Mouse (Mus musculus): ENCODE results near the gene Herpud1. TPM values are rescaled to one million over a fixed set of nuclear protein-coding genes. Genes with fewer than 3 reads are reported as not detected.

Herpud1 gene
- polyA plus RNA-seq, 1 experiment from 2014 or later, result 52.0 TPM

DNA sequence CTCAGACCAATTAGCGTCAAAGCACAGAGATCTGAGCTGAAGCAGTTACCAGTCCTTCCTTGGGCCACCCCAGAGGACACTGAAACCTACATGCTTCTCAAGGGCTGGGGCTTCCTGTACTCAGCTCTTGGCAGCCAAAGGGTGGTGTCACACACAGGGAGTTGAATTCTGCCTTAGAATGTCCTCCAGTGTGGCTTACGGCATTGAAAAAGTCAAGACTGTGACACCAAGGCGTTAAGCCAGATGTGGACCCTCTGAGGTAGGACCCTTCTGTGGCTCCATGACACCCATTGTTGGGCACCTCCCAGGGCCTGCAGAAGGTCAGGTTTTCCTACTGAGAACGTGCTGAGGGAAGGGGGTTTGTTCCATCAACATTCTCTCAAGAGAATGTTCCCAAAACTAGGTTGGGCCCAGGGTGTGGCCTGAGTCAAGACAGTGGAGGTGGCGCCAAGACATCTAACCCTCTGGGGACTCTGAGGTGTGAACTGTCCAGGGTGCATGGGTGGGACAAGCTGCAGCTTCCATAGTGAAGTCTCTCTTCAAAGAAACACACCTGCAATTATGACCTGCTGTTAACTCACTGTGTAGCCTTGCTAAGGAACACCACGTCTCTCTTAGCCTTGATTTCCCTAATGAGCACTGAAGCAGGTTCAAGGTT, 24.3 kb upstream of the Herpud1 start:
- no peak overlapping the region for H3K27ac ChIP-seq
- H3K36me3 ChIP-seq (replicated peaks), result no peaks in the 10 kb centered on the region
- H3K9me3 ChIP-seq, result no peaks in the 10 kb centered on the region
- WGBS, result 87% methylated on average over 6 of the region's 6 CpGs
- no peak for ATAC-seq (ENCODE audit: low FRiP score)
- no peak overlapping the region for H3K4me2 ChIP-seq
- no peak overlapping the region for H3K4me3 ChIP-seq (replicated peaks)
- no peaks in the 10 kb centered on the region for H3K4me1 ChIP-seq
- no peaks in the 10 kb centered on the region for H3K27me3 ChIP-seq
- H3K9ac ChIP-seq, result no peak overlapping the region

DNA sequence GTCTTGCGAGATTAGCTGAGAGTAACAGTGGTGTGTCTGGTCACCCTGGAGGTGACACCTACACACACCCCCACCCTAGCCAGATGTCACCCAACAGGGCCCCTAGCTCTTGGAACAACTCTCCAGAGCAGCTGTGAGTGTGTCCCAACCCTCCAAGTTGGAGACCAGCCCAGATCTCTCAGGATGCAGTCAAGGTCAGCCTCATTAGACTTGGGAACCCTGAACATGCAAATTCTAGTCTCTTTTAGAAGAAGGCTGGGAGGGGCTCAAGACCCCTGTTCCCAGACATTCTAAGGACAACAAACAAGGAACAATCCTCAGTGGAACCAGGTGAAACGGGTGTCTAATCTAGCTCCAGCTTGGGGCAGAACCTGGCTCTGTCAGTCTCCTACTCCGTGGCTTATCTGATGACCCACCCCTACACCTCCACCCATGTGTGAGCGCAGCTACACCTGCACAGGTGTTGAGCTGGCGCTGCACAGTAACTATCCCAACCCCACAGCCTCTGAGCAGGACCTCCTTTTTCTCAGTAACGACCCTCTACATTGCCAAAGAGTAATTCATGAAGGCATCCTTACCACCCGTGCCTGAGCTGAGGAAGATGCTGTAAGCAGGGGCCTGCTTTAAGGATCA, 23.5 kb upstream of the Herpud1 start:
- 80% methylated on average over 7 of the region's 7 CpGs for WGBS
- Histone ChIP-seq H3K9me3 (no peaks in the 10 kb centered on the region), H3K9ac (no peak overlapping the region), H3K4me3 (replicated peaks) (no peak overlapping the region), H3K4me1 (no peaks in the 10 kb centered on the region), H3K4me2 (no peak overlapping the region), H3K36me3 (replicated peaks) (no peaks in the 10 kb centered on the region), H3K27me3 (no peaks in the 10 kb centered on the region), H3K27ac (no peak overlapping the region)
- ATAC-seq (ENCODE audit: low FRiP score), result no peak

DNA sequence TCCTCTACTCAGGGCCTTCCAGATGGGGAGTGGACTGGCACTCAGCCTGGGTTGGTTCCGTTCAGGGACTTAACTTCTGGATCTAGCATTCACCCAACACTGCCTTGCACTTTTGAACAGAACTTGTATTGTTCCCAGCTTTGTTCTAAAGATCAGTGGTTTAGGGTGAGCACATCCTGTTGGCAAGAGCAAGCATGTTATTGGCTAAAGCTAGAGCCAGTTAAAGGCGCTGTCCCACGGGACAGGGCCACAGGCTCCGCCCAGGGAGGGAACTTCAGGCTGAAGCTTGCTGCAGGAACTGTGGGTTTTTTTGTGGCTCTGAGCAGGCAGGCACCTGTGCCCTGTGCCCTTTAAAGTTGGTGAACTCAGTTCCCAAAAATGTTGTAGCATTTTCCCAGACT, 22.9 kb upstream of the Herpud1 start:
- no peak for ATAC-seq (ENCODE audit: low FRiP score)
- H3K9ac ChIP-seq, result no peak overlapping the region
- no peaks in the 10 kb centered on the region for H3K27me3 ChIP-seq
- H3K36me3 ChIP-seq (replicated peaks), result no peaks in the 10 kb centered on the region
- no peak overlapping the region for H3K4me2 ChIP-seq
- no peaks in the 10 kb centered on the region for H3K4me1 ChIP-seq
- no peak overlapping the region for H3K4me3 ChIP-seq (replicated peaks)
- no peaks in the 10 kb centered on the region for H3K9me3 ChIP-seq
- no peak overlapping the region for H3K27ac ChIP-seq
- WGBS, result 43% methylated on average over 4 of the region's 4 CpGs

DNA sequence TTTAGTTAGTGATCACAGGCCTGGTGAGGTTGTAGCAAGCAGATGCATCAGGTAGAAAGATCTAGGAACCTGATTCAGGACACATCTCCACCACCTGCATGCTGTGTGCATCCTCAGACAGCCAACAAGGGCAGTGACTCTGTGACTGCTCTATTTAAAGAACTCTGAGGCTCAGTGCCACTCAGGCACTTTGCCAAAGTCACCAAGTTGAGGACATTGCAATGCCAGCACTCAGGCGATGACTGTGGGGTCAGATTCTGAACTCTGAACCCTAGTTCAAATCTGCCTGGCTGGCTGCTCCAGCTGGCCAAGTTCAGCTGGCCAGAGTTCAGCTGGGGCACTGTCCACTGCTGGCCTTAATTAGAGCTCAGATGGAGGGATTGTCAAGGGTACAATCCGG, 22.3 kb upstream of the Herpud1 start:
- Histone ChIP-seq H3K27ac (no peak overlapping the region), H3K9ac (no peak overlapping the region), H3K36me3 (replicated peaks) (no peaks in the 10 kb centered on the region), H3K4me1 (no peaks in the 10 kb centered on the region), H3K9me3 (no peaks in the 10 kb centered on the region), H3K4me3 (replicated peaks) (no peak overlapping the region), H3K27me3 (no peaks in the 10 kb centered on the region), H3K4me2 (no peak overlapping the region)
- WGBS, result 78% methylated on average over 2 of the region's 2 CpGs
- no peak for ATAC-seq (ENCODE audit: low FRiP score)

DNA sequence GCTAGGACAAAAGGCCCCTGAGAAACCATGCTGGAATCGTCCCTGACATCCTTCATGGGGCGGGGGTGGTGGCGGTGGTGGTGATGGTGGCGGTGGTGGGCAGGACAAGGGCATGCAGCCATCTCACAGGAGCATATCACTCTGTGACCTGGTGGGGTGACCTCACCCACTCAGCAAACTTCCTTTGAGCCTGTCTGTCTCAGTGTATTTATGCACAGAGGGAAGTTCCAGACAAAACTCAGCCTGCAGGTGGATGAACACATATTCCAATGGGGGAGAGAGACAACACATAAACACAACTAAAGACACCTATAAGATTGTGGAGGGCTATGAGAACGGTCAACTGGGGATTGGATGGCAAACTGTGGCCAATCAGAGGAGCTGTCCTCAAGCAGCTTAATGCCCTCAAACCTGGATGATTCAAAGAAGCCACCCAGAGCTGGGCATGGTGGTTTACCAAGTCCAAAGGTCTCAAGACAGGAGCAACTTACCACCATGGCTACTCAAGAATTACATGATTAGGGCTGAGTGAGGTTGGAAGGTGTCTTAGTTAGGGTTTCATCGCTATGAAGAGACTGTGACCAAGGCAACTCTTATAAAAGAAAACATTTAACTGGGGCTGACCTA, 21.4 kb upstream of the Herpud1 start:
- 87% methylated on average over 6 of the region's 6 CpGs for WGBS
- H3K4me2 ChIP-seq, result no peak overlapping the region
- H3K27ac ChIP-seq, result no peak overlapping the region
- H3K9ac ChIP-seq, result no peak overlapping the region
- no peaks in the 10 kb centered on the region for H3K4me1 ChIP-seq
- no peak overlapping the region for H3K4me3 ChIP-seq (replicated peaks)
- H3K36me3 ChIP-seq (replicated peaks), result no peaks in the 10 kb centered on the region
- ATAC-seq (ENCODE audit: low FRiP score), result no peak
- no peaks in the 10 kb centered on the region for H3K9me3 ChIP-seq
- H3K27me3 ChIP-seq, result no peaks in the 10 kb centered on the region

DNA sequence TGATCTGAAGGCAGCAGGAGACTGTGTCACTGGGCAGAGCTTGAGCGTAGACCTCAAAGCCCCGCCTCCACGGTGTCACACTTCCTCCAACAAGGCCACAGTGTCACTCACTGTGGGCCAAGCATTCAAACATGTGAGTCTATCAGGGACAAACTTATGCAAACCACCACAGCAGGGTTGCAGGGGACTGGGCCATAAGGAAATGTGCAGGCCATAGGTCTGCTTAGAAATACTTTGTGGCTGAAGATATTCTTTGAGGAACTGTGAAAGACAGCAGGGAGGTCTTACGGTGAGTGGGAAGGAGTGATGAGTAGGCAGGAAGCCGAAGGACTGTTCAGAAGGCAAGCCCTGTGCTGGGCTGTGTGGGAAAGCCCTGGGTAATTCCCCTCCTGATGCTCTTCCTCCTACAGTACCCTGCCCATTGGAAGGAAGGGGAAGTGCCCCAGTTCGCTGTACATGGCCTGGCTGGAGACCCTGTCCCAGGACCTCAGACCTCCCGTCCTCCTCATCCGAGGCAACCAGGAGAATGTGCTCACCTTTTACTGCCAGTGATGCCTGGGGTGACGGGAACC, 20.7 kb upstream of the Herpud1 start:
- no peaks in the 10 kb centered on the region for H3K4me1 ChIP-seq
- no peak overlapping the region for H3K4me2 ChIP-seq
- H3K9ac ChIP-seq, result no peak overlapping the region
- 90% methylated on average over 9 of the region's 9 CpGs for WGBS
- H3K27me3 ChIP-seq, result no peaks in the 10 kb centered on the region
- H3K4me3 ChIP-seq (replicated peaks), result no peak overlapping the region
- H3K36me3 ChIP-seq (replicated peaks), result no peaks in the 10 kb centered on the region
- no peak overlapping the region for H3K27ac ChIP-seq
- H3K9me3 ChIP-seq, result no peaks in the 10 kb centered on the region
- ATAC-seq (ENCODE audit: low FRiP score), result no peak

DNA sequence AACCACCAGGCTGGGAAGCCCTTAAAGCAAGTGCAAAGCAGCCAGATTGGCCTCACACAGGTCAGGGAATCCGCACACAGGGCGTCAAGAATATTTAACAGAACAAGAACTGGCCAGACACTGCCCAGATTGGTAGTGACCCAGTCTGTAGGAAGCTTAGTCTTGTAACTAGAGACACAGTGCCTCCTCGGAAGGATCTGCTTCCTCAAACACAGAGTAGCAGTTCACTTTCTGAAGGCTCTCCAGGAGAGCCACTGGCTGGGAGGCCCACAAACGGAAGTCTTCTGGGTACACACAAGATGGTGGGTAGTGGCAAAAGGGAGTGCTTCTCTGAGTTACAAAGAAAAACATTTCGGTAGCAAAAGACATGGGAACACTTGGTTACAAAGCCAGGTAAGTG, 15.4 kb upstream of the Herpud1 start:
- Histone ChIP-seq H3K27ac (no peak overlapping the region), H3K27me3 (no peaks in the 10 kb centered on the region), H3K36me3 (replicated peaks) (no peaks in the 10 kb centered on the region), H3K4me1 (no peaks in the 10 kb centered on the region), H3K9me3 (no peaks in the 10 kb centered on the region), H3K4me3 (replicated peaks) (no peak overlapping the region), H3K9ac (no peak overlapping the region), H3K4me2 (no peak overlapping the region)
- 84% methylated on average over 5 of the region's 5 CpGs for WGBS
- ATAC-seq (ENCODE audit: low FRiP score), result no peak

DNA sequence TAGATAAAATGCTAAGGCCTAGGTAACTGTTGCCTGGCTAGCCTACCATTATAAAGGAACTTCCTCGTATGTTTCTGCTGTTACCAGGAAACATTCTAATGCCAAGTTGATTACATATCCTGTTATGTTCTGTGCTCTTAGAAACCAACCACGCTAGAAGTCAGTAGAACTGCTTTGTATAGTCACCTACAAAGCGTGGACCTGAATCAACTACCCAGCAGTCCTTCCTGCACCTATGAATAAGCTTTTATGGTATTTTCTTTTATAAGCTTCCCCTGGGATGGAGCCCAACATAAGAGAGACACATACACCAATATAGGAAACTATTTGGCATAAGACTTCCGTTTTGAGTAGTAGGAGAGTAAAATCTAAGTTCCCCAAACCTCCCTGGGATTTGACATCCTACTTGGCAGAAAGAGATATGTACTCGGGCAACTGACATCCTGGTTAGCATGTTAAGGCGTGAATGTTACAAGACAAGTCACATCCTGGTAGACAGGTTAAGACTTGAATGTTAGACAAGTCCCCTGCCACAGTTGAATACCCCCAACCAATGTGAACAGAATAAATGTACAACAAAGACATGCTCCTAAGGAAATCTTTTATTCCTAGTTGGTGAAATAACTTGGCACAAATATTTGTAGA, 13.2 kb upstream of the Herpud1 start:
- no peaks in the 10 kb centered on the region for H3K36me3 ChIP-seq (replicated peaks)
- WGBS, result 87% methylated on average over 6 of the region's 6 CpGs
- H3K27ac ChIP-seq, result no peak overlapping the region
- H3K4me1 ChIP-seq, result no peaks in the 10 kb centered on the region
- H3K9ac ChIP-seq, result no peak overlapping the region
- H3K4me2 ChIP-seq, result no peak overlapping the region
- no peaks in the 10 kb centered on the region for H3K27me3 ChIP-seq
- H3K9me3 ChIP-seq, result no peaks in the 10 kb centered on the region
- no peak overlapping the region for H3K4me3 ChIP-seq (replicated peaks)
- ATAC-seq (ENCODE audit: low FRiP score), result no peak

DNA sequence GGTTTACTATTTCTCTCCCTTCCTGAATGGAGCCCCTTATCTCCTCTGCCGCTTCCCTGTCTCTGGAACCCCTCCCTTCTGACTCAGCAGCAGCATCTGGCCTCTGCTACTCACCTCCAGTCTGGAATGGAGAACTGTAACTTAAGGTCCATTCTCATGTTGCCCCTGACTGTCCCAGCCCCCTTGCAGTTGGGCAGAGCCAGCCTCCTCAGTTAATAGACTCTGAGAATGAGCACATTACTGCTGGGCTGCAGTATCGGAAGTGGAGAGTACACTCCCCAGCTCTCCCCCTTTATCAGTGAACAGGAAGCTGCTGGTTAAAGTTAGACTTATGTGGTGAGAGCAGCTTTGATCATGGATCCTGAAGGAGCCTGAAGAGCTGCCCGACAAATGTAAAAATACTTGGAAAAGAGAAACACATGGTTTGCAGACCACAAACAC, 10.7 kb upstream of the Herpud1 start:
- Histone ChIP-seq H3K9me3 (no peaks in the 10 kb centered on the region), H3K36me3 (replicated peaks) (no peaks in the 10 kb centered on the region), H3K4me1 (no peaks in the 10 kb centered on the region), H3K4me2 (no peak overlapping the region), H3K4me3 (replicated peaks) (no peak overlapping the region), H3K27ac (no peak overlapping the region), H3K9ac (no peak overlapping the region), H3K27me3 (no peaks in the 10 kb centered on the region)
- 77% methylated on average over 3 of the region's 3 CpGs for WGBS
- ATAC-seq (ENCODE audit: low FRiP score), result no peak

DNA sequence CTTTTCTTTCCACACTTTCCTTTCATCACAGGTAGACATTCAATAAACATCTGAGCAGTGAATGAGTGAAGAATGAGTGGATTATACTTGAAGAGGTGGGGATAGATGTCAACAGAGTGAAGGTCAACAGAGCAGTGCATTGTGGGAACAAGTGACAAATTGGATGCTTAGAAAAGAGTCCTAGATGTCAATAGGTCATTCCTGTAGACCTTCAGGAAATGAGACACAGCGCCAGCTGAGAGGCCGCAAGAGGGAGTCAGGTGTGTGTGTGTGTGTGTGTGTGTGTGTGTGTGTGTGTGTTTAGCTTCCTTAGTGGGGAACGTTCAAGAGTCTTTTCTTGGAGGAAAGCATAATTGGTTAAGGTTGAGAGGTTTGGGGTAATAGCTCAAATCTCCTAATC, 10.1 kb upstream of the Herpud1 start:
- 86% methylated on average over 3 of the region's 3 CpGs for WGBS
- no peak for ATAC-seq (ENCODE audit: low FRiP score)
- Histone ChIP-seq H3K4me1 (no peaks in the 10 kb centered on the region), H3K4me2 (no peak overlapping the region), H3K9ac (no peak overlapping the region), H3K9me3 (no peaks in the 10 kb centered on the region), H3K4me3 (replicated peaks) (no peak overlapping the region), H3K27ac (no peak overlapping the region), H3K27me3 (no peaks in the 10 kb centered on the region), H3K36me3 (replicated peaks) (no peaks in the 10 kb centered on the region)

DNA sequence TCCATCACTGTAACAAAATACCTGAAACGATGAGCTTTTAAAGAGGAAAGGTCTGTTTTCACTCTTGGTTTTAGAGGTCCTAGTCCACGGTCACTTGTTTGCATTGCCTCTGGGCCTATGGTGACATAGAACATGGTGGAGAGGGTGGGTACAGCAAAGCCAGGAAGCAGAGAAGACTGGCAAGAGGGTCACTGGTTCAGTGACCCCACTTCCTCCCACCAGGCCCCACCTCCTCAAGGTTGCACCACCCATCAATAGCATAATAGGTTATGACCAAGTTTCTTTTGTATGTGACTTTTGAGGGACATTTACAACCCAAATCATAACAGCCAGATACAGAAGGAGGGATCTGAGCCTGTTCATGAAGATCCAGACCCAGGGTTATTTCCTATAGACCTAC, 9.7 kb upstream of the Herpud1 start:
- Histone ChIP-seq H3K4me3 (replicated peaks) (no peak overlapping the region), H3K9ac (no peak overlapping the region), H3K36me3 (replicated peaks) (no peaks in the 10 kb centered on the region), H3K4me1 (no peaks in the 10 kb centered on the region), H3K27ac (no peak overlapping the region), H3K27me3 (no peaks in the 10 kb centered on the region), H3K4me2 (no peak overlapping the region), H3K9me3 (no peaks in the 10 kb centered on the region)
- ATAC-seq (ENCODE audit: low FRiP score), result no peak
- 100% methylated on average over 2 of the region's 2 CpGs for WGBS

DNA sequence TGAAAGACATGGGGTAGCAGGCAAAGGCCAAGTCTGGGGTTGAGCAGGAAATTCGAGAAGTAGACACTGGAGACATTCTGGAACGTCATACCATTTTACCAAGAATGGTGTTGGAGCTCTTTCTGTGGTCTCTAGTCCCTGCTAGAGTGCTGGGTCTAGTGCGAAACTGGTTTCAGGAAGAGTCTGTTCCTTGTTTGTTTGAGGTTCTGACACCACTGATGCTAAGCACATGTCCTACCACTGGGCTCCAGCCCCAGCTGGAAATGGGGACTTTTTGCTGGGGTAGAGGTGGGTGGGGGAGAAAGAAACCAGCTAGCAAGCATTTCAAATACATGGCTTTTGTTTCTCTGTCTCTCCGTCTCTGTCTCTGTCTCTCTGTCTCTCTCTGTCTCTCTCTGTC, 9.2 kb upstream of the Herpud1 start:
- WGBS, result 79% methylated on average over 4 of the region's 4 CpGs
- H3K27ac ChIP-seq, result no peak overlapping the region
- no peak overlapping the region for H3K4me3 ChIP-seq (replicated peaks)
- H3K9ac ChIP-seq, result no peak overlapping the region
- no peaks in the 10 kb centered on the region for H3K27me3 ChIP-seq
- no peaks in the 10 kb centered on the region for H3K4me1 ChIP-seq
- no peaks in the 10 kb centered on the region for H3K36me3 ChIP-seq (replicated peaks)
- no peak overlapping the region for H3K4me2 ChIP-seq
- H3K9me3 ChIP-seq, result no peaks in the 10 kb centered on the region
- no peak for ATAC-seq (ENCODE audit: low FRiP score)
